Mouse (Mus musculus): ENCODE results near the gene Mdga1.

The Mdga1 gene

DNA sequence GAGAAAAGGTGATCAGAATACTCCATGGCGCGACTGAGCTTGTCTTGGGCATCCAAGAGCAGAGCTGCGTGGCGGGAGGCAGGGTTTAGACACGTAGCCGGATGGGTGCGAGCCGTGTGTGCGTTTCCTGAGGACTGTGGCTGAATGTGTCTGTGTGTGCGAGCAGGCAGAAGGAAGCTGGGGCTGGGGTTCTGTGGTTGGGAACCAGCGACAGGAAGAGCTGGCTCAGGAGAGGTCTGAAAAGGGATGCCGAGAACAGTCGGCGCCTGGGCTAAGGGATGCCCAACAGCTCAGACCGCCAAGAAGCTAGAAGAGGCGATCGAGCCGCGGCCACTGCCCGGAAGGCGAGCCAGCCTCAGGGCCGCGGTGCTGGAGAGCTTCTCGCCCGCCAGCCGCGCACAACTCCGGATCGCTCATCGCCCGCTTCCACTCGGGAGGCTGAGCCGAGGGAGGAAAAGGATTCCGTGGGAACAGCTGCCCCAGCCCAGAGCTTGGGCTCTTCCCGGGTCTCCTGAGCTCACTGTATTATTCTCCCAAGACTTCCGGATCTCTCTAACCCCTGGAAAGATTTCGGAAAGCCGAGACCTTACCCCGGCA, 83.1 kb downstream of the Mdga1 start:
- peak; percentile 29 for DNase-seq (ENCODE audit: low spot score)

DNA sequence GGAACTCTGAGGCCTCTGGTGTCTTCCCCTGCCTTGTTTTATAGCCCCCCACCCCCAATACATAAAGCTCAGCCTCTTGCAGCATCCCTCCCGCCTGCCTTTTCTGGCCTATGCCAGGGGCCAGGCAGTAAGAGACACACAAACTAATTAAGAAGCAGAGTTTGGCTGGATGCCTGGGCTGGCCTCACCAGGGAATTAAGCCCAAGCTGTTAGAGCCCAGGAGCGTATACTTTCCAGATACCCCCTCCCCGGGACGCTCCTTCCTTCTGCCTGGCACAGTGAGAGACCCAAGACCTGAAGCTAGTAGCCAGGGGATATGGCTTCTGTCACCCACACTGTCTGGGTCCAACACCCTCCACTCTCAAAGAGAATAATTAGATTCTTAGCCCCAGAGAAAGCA, 83.8 kb downstream of the Mdga1 start:
- no peak for DNase-seq (ENCODE audit: low spot score)

DNA sequence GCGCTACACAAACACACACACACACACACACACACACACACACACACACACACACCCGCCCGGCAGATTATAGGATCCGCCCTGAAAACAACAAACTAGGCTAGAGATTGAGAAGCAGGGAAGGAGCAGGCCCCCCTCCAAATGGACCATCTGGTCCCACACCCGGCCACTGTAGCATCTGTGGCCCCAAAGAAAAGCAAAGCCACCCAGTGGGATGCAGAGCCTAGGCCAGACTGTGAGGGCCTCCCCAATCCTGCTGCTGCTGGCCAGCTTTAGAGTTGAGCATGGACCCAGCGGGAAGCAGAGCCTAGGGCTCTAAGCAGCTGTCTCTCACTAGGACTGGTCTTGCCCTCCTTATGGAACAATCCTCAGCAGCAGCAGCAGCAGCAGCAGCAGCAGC, 85.3 kb downstream of the Mdga1 start:
- no peak for DNase-seq (ENCODE audit: low spot score)

DNA sequence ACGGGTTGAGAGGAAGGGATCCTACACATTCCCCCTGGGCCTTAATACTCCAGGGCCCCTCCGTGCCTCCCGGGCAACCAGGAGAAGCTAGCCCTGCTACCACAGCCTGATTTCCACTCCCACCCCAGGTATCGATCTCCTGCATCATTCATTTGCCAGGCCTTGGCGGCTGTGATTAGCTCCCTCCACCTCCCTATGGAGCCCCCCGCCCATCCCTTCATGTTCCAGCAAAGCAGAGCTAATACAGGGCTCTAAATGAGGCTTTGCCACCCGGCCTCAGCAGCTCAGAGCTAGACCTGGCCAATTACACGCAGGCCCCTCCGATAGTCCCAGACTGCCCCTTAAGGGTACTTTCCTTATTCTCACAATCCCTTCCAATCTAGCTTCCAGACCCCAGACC, 86.5 kb downstream of the Mdga1 start:
- DNase-seq (ENCODE audit: low spot score) = no peak

DNA sequence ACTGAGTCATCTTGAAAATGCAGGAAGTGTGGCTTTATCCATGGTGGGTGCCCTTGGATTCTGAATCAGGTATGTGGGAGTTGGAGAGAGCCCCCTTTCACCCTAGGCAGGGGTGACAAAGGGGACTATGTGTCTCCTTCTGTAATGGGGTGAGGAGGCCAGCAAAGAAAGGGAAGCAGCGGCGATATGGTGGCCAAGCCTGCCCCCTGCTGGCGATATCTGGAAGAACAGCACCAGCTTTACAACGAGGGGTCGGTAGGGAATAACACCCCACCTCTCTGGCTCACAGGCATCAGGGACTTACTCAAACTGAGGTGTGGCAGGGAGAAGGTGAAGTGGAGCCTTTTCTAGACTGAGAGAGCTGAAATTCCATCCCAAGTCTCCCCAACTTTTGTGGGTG, 87.0 kb downstream of the Mdga1 start:
- peak; percentile 60 for DNase-seq (ENCODE audit: low spot score)

DNA sequence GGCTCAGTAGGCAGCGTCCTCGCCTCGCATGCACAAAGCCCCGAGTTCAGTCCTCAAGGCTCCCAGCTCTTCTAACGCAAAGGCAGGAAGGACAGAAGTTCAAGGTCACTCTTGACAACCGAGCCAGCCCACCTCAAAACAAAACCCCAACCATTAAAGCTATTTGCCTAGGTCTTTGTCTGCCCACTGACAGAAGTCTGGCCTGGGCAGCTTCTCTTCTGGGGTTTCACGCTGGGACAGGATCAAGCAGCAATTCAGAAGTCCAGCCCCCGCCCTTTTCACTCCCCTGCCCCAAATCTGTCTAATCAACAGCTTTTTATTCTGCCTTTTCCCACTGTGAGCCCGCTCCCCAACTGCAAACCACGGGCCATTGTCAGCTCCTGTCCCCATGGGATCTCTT, 89.6 kb downstream of the Mdga1 start:
- DNase-seq (ENCODE audit: low spot score) = no peak

DNA sequence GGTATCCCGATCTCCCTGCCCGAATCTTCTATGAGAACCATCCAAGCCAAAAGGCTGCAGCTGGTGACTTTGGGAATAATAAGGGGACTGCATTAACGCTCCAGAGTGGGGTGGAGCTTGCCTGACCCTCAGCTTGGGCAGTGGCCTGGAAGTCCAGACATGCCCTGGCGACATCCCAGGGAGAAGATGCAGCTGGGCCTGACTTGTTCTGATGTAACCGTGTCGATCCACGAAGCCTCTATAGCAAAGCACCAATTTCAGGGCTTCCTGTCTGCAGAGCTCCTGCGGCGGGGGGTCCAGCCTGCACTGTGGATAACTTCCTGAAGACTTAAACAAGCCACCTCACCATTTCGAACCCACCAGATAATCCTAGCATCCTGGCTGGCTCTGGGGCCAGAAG, 90.9 kb downstream of the Mdga1 start:
- DNase-seq (ENCODE audit: low spot score) = no peak

DNA sequence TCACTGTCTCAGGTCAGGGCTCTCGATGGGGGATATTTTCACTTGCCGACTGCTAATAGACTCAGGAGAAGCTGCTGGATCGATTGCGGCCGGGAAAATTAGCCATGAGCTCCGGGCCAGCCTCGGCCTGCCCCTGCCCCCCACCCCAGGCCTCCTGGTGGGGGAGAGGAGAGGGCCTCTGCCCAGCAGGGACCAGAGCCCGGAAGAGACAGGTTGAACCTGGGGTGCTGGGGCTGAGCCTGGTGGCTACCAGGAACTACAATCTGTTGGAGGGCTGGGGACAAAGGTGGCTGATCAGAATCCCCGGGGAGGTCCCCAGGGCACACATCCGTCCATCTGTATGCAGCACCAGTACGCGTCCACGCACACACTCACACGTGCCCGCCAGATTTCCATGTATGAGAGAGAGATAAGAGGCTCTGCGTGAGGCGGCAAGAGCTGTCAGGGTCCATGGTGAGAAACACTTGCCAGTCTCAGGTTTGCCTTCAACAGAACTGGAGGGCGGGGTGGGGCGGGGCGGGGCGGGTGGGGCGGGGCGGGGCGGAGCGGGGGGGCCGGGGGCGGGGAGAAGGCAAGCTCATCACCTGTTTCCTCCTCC, 95.7 kb downstream of the Mdga1 start:
- no peak for DNase-seq (ENCODE audit: low spot score)

DNA sequence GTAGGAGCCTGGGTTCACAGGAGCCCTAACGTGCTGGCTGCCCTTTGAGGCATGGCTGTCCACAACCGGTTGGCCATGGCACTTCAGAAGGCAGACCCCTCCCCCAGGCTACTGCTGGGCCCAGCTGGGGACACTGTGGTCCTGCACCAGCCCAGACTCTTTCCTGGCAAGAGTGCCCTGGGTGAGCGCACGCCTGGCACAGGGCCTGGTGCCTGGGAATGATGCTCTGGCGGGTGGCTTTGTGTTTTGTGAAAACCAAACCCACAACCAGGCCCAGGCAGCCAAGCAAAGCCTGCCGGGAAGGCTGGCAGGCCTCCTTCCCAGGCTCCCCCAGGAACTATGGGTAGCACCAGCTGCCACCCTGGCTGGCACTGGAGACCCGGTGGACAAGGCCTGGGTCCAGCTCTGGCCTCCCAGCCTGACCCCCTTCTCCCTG, 96.3 kb downstream of the Mdga1 start:
- DNase-seq (ENCODE audit: low spot score) = peak; percentile 23

DNA sequence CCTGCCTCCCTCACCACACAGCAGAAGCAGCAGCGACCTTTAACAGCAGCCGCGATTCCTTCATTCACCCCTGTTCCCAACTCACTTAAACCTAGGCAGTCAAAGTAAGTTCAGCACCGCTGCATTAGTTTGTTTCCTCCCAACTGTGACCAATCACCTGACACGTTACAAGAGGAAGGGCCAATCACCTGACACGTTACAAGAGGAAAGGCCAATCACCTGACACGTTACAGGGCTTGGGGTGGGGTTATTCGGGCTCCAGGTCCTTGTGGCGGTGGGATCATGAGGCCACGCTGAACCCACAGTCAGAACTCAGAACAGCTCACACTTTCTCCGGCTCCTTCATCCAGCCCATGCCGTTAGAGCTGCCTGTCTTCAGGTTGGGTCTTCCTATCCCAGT, 99.6 kb downstream of the Mdga1 start:
- no peak for DNase-seq (ENCODE audit: low spot score)

DNA sequence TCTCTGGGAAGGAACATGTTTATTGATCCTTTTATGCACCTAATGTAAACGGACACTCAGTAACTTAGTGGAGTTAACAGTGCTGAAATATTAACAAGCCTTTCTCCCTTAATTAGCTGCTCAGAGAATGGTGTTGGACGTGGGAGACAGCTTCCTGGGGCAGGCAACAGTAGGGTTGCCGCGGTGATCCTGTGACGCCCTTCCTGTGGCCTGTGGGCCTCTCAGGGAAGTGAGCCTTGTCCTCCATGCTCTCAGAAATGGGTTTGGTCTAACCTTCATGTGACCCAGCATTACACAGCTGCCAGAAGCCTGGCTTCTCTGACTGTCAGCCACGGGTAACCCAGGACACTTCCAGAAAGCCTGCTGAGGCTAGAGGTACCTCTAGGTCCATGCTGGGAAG, 104.0 kb downstream of the Mdga1 start:
- no peak for DNase-seq (ENCODE audit: low spot score)

DNA sequence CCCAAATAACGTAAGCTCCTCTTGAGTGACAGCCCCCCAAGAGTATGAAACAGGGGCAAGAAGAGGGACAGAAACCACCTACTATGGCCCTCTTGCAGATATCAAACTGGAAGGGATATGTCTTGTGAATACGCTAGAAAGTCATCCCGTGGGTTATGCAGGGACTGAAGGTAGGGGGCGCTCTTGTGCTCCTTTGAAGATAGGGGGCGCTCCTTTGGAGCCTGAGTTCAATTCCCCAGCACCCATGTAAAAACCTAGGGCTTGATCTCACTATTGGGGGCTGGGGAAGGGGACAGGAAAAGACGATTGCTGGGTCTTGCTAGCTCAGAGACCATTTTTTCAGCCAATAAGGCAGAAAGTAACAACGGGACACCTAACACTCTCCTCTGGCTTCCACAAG, 105.4 kb downstream of the Mdga1 start:
- DNase-seq (ENCODE audit: low spot score) = no peak

DNA sequence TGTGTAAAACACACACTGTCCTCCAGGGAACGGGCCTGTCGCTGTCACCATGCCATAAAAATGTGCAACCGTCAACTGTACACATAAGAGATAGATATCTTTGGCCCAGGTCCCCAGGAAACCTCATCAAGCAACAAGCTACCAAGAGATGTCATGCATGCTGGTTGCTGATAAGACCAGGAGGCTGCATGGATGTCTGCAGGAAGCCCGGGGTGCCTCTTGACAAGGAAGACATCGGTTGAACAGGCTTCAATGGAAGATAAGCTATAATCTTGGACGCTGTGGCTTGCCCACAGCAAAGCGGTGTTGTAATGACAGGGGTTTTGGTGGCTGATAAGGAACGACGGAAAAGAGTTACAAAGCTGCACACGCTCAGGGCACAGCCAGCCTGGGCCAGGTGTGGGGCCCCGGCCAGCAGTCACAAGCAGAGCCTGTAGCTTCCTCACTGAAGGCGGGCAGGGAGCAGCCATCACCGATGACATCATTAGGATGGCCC, 110.1 kb downstream of the Mdga1 start:
- DNase-seq (ENCODE audit: low spot score) = no peak

DNA sequence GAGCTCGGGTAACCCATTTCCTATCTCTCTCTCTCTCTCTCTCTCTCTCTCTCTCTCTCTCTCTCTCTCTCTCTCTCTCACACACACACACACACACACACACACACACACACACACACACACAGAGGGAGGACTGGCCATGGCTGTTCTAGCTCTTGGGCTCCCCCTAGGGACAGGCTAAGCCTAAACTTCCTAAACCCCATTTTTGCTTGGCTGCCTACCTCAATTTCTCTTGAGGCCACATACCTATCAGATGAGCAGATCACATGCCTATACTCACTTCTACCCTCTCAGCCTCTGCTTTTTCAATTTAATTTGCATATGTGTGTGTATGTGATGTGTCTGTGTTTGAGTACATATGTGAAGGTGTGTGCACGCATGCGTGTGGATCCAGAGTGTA, 111.1 kb downstream of the Mdga1 start:
- DNase-seq (ENCODE audit: low spot score) = no peak

DNA sequence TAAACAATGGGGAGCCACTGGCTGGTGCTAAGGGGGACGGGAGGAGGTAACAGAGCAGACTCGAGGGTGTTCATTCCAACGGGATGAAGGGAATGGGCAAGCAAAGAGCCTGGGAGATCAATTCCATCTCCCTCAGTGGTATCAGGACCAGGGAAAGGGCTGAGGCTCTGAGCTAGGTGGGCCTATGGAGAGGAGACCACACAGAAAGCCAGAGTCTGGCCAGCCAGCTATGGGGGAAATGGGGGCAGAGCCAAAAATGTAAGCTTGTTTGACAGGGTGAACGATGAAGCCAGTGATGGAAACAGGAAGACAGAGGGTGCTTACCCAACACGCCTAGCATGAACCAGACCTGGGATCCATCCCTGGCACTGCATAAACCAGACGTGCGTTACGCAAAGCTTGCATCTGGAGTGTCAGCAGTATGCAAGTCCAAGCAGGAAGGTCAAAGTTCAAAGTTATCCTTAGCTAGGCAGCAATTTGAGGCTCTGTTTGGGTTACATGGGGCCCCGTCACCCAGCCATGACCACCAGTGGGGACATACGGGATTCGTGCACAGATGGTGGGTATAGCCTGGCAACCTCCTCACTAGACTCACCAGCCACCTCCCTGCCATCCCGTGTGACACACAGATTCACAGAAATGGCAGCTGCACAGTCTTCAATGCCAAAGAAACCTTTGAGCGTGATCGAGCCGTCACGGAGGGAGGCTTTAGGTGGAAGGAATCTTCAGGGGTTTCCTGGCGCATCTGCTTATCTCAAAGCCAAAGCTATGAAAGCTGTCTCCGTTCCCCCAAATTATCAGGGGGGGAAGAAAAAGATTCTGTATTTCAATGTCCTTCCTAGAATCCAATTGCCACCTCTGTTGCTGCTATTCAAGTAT, 113.9 kb downstream of the Mdga1 start:
- no peak for DNase-seq (ENCODE audit: low spot score)

DNA sequence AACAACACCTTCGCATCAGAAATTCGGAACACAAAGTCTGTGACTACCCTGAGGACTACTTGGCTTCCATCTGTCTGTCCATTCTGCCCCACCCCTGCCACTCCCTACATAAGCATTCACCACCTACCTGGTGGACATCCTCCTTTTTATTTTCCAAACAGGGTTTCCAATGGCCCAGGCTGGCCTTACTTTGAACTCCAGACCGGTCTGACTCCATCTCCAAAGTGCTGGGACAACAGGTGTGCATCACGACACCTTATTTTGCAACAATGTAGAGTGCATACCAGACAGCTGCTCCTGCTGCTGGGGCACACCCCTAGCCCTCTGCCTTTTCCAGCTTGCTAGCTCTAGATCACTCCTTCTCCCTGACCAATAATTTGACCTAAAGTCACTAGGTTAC, 115.1 kb downstream of the Mdga1 start:
- no peak for DNase-seq (ENCODE audit: low spot score)

DNA sequence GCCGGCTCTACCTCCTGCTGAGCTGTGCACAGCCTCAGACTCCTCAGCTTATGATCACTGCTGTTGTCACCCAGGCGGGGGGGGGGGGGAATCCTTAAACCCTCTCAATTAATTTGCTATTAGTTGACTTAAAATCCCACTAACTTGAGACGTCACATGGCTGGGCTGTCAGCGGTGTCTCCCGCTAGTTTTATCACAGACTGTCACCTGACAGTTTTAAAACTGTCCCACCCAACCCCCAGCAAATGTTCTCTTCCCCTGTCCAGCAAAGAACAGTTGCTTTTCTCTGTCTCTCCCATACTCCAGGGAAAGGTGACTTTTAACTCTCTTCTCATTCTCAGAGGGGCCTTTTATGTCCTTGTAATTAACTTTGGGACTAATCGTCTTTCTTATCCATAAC, 115.5 kb downstream of the Mdga1 start:
- DNase-seq (ENCODE audit: low spot score) = no peak

DNA sequence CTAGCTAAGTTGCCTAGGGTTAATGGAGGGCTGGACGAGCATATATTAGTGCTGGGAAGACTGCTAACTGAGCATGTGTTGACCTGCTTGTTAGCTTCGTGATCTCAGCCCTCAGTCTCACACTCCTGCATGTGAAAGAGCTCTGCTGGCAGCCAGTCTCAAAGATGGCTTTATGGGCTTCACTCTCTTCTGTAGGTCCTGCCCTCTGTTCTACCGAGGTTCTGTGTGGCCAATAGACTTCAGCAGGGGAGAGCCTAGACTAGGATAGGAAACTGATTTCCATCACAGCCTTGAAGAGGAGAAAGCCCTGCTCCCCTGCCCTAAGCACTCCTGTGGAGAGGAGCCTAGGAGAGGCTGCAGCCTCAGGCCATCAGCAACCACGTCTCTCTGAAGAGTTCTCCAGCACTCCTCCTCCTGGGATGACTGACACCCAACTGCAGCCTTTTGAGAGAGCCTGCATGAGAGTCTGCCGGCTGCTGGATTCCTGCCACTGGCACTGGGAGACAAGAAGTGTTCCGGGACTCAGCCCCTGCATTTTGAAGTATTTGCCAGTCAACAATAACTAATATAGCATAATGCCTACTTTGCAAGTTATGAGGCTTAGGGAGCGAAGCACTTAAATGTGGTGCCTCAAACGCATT, 116.9 kb downstream of the Mdga1 start:
- no peak for DNase-seq (ENCODE audit: low spot score)

DNA sequence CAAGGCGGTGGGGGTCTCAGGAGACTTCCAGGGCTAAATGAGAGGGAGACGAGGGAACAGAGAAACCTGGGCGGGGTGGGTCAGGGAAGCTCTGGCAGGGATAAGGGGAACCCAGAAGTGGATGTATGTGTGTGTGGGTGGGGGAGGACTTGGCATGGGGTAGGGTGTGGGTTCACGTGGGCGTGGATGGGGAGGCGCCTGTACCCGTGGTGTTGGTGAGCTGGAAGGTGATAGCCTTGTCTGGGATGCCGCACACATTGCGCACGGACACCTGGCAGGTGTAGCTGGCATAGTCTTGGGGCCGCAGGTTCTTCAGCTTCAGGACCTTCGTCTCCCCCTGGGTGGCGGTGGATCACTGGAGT, 120.5 kb downstream of the Mdga1 start:
- DNase-seq (ENCODE audit: low spot score) = no peak

DNA sequence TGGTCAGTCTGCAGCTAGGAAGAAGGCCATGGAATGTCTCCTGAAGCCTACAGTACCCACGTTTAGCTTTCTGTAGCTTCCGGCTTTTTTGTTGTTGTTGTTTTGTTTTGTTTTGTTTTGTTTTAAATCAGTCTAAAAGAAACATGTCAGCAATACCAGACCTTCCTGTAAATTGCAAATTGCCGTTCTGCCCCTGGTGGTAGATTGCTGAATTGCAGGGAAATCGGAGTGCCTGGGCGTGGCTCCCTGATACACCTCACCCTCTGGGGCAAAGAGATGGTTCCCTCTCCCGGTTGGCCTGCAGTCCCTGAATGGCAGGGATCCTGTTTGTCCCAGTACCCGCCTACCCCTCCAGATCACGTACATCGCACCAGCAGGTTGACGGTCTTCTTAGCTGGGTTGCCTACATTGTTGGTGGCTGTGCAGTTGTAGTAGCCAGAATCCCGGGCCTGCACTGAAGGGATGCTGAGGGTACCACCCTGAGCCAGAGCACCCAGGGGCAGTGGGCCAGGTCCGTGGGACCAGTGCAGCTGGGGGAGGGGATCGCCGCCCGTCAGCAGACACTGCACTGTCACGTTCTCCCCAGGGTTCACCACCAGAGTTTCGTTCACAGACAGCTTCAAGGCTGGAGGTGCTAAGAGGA, 121.0 kb downstream of the Mdga1 start:
- peak; percentile 46 for DNase-seq (ENCODE audit: low spot score)

DNA sequence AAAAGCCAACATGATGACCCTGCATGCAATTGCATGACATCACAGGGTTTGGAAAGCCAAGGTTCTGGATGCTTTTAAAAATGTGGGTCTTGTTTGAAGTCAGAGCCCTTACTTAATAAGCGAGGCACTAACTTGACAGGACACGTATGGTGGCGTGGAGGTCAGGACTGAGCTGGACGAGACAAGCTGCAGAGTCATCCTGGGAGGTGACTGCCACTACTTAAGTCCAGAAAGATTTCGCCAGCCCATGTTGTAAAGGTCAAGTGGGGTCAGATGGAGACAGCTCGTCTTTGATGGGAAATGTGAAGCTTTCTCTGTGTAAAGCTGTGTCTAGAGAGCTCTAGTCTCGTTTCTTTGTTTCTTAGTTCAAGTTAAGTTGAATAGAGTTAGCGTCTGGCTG, 122.6 kb downstream of the Mdga1 start:
- DNase-seq (ENCODE audit: low spot score) = no peak

DNA sequence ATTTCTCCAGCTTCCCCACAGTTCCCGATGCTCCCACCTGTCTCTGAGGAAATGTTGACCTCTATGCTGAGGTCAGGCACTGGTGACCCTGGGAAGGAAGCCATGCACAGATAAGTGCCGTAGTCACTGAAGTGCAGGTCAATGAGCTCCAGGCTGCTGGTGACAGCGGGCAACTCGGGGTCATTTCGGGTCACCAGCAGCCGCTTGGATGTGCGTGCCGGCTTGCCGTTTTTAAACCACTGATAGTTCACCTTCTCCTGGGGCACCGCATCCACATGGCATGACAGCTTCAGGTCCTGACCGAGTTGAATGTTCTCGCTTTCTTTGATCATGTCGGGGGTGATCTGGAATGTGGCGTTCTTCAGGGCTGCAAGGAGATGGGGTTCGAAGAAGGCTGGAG, 123.6 kb downstream of the Mdga1 start:
- no peak for DNase-seq (ENCODE audit: low spot score)

Data from ovary, postnatal 36 days (tissue).